Mouse (Mus musculus): ENCODE measurements at regions not wholly inside any gene's neighbourhood (a gene's known extent, or its start where the extent isn't known, plus 50 kb on each side); places are given as distances from the start of the nearest gene placed in this dataset.

- TF ChIP-seq CTCF (conservative IDR thresholded peaks at IDR 0.05; ENCODE audit: low read length) = no peak
- TF ChIP-seq POU5F1 (IDR thresholded peaks at IDR 0.05; ENCODE audit: borderline replicate concordance, low read length) = no peak
Measured at GRCm38 (mm10) chr12:16092643-16093042, 275.9 kb upstream of the Trib2 start.
